Mouse (Mus musculus) liver, embryonic 16.5 days (tissue): ENCODE measurements at regions not wholly inside any gene's neighbourhood (a gene's known extent, or its start where the extent isn't known, plus 50 kb on each side); places are given as distances from the start of the nearest gene placed in this dataset.

Experiments
- ATAC-seq: fragments of 200-750 bp; cut with Nextera tagmentation; 2 replicates; pipeline ENCODE4 v1.8.0; 2017; ENCODE audit warnings: low read depth, mild to moderate bottlenecking, moderate number of reproducible peaks, moderate library complexity
- H3K27ac ChIP-seq: fragments of 300-500 bp; sonication (generic); 2 replicates; pipeline ENCODE4 v1.5.1; 2014; ENCODE audit warnings: mild to moderate bottlenecking, low read length
- H3K27me3 ChIP-seq: fragments of 300-500 bp; sonication (generic); 2 replicates; pipeline ENCODE4 v1.6.1; 2014; ENCODE audit warnings: low read depth, low read length, mixed read lengths; ENCODE audit not compliant: control insufficient read depth, insufficient read depth
- H3K36me3 ChIP-seq: fragments of 300-500 bp; sonication (generic); 2 replicates; pipeline ENCODE4 v1.6.1; 2014; ENCODE audit warnings: mild to moderate bottlenecking; ENCODE audit not compliant: control insufficient read depth, insufficient read depth
- H3K4me1 ChIP-seq: fragments of 300-500 bp; sonication (generic); 2 replicates; pipeline ENCODE4 v1.6.1; 2014; ENCODE audit warnings: low read depth, low read length, mixed read lengths; ENCODE audit not compliant: control insufficient read depth
- H3K4me2 ChIP-seq: fragments of 300-500 bp; sonication (generic); 2 replicates; pipeline ENCODE4 v1.6.1; 2014; ENCODE audit warnings: low read depth, low read length, mixed read lengths
- H3K4me3 ChIP-seq: fragments of 300-500 bp; sonication (generic); 2 replicates; pipeline ENCODE4 v1.5.1; 2014; ENCODE audit warnings: low read depth, mild to moderate bottlenecking, low read length
- H3K9ac ChIP-seq: fragments of 300-500 bp; sonication (generic); 2 replicates; pipeline ENCODE4 v1.6.1; 2014; ENCODE audit warnings: low read depth, low read length
- H3K9me3 ChIP-seq: fragments of 300-500 bp; sonication (generic); replicated peaks from 2 replicates; pipeline ENCODE4 v1.6.1; 2016; ENCODE audit warnings: low read length; ENCODE audit not compliant: control insufficient read depth
- WGBS: fragments of 180-500 bp; shearing (Covaris S2); extraction: QIAGEN DNeasy Blood & Tissue Kit; methylation state at CpG from one replicate; pipeline ENCODE4 v1.1.7; 2014; ENCODE audit not compliant: insufficient replicate concordance; 5-methylcytosine and 5-hydroxymethylcytosine counted together

DNA sequence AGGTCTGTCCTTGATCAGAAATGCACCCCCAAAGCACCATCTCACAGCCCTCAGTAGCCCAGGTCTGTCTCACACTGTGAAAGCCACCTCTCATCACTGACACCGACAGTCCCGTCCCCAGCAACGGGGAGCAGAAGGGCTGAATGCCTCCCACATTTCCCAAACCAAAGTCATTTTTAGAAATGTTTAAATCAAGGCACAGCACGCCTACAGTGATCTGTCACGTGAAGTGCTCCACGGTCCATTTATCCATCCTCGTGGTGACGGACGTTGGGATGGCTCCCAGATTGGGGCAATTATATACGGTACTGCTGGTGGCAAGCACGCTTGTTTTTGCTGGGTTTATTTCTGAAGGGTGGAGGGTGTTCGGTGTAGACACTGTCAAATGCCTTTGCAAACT is 168.7 kb downstream of the Tshz3 start:
- H3K9ac ChIP-seq: no peak overlapping the region
- no peaks in the 10 kb centered on the region for H3K36me3 ChIP-seq
- no peaks in the 10 kb centered on the region for H3K4me1 ChIP-seq
- WGBS: 64% methylated on average over 12 of the region's 12 CpGs
- H3K4me2 ChIP-seq: no peak overlapping the region
- no peaks in the 10 kb centered on the region for H3K9me3 ChIP-seq
- H3K27ac ChIP-seq: no peak overlapping the region
- ATAC-seq: no peak
- H3K4me3 ChIP-seq: no peak overlapping the region
- no peaks in the 10 kb centered on the region for H3K27me3 ChIP-seq

DNA sequence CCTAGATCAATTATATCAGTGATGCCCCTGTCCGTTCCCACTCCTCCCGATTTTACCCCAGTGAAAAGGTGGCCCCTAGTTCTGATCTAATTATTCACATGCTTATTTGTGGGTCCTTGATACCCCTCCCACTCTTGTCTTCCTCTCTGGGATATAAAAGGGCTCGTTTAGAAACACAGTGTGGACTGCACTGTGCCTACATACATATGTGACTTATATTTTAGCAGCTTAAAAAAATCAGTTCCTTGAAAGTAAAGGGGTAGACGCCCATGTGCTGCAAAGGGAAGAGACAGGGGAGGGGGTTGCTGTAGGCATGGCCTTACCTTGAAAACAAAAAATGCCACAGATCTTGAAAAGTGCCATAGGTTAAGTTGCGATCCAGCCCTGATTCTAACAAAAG is 176.1 kb downstream of the Tshz3 start:
- no peak for ATAC-seq
- no peak overlapping the region for H3K4me2 ChIP-seq
- no peak overlapping the region for H3K4me3 ChIP-seq
- no peak overlapping the region for H3K9ac ChIP-seq
- WGBS: 51% methylated on average over 5 of the region's 5 CpGs
- H3K27me3 ChIP-seq: no peaks in the 10 kb centered on the region
- no peaks in the 10 kb centered on the region for H3K4me1 ChIP-seq
- H3K27ac ChIP-seq: no peak overlapping the region
- no peaks in the 10 kb centered on the region for H3K36me3 ChIP-seq
- H3K9me3 ChIP-seq: no peaks in the 10 kb centered on the region

DNA sequence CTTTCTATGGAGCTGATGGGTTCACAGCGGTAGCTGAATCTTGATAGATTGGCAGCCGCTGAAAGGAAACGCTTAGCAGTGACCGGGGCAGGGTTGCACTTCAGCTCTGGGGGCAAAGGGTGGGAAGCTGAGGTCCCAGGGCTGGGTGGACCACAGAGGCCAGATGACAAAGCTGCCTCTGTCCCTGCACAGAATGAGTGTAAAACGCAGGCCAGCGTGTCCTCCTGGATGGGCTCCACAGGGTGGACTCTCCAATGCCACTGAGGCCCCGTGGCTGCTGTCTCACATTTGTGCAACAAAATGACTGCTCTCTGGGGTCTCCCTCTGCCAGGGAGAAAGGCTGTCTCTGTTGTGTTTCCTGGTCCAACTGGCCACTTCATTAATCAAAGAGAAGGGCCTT is 179.8 kb downstream of the Tshz3 start:
- H3K9me3 ChIP-seq: no peaks in the 10 kb centered on the region
- no peaks in the 10 kb centered on the region for H3K27me3 ChIP-seq
- H3K36me3 ChIP-seq: no peaks in the 10 kb centered on the region
- H3K4me3 ChIP-seq: no peak overlapping the region
- H3K4me1 ChIP-seq: no peaks in the 10 kb centered on the region
- WGBS: 42% methylated on average over 7 of the region's 7 CpGs
- no peak for ATAC-seq
- H3K4me2 ChIP-seq: no peak overlapping the region
- no peak overlapping the region for H3K9ac ChIP-seq
- no peak overlapping the region for H3K27ac ChIP-seq

DNA sequence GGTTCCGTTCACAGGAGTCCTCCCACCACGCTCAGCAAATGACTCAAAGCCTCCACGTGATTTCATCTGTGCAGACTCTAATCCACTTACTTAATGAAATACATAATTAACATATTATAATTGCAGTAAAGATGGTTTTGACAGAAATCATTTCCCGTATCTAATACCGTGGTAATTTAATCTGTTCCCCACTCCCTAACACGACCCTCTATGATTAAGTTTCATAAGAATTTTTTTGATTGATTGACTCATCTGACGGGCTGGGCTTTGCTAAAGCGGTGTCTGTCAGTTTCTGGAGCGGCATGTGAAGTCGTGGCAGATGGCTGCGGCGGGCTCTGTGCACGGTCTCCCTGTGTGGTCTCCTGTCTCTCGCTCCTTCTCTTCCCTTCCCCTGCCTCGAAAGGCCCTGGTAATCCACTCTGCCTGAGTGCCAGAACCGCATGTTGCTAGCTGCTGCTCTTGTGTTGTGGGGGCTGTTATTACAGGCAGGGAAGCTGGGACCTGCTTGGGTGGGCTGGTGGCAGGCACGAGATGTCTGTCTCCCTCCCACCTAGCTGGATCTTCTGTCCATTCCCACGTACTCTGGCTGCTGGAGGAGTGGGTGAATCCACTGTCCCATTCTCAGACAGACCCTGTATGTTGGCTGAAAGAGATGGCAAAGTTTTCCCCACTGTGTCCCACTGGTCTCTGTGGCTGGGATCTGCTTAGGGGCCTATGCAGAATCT is 195.0 kb downstream of the Tshz3 start:
- H3K36me3 ChIP-seq: no peaks in the 10 kb centered on the region
- H3K4me1 ChIP-seq: no peaks in the 10 kb centered on the region
- no peak for ATAC-seq
- H3K4me2 ChIP-seq: no peak overlapping the region
- H3K4me3 ChIP-seq: no peak overlapping the region
- H3K9me3 ChIP-seq: no peaks in the 10 kb centered on the region; the same call in 1 of the 2 replicates
- H3K9ac ChIP-seq: no peak overlapping the region
- H3K27ac ChIP-seq: no peak overlapping the region
- WGBS: 64% methylated on average over 18 of the region's 18 CpGs
- no peaks in the 10 kb centered on the region for H3K27me3 ChIP-seq

DNA sequence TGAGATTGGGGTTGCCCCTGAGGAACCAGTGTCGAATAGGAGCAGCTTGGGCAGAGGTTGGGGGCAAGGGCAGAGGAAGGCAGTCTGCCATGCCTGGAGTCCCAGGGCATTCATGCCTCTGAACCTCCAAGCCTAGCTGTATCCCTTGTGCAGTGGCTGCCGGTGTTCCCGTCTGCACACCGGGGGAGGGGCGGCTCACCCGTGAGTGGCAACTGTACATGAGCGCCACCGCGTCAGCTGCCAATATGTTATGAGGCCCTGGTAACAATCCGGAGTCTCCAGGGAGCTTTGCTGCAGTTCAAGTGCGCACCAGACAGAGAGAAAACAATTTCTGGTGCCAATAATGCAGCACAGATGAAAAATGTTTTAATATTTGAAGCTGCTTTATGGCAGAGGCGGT is 198.4 kb downstream of the Tshz3 start:
- H3K4me1 ChIP-seq: no peaks in the 10 kb centered on the region
- ATAC-seq: no peak
- H3K4me3 ChIP-seq: no peak overlapping the region
- H3K27me3 ChIP-seq: no peaks in the 10 kb centered on the region
- H3K27ac ChIP-seq: no peak overlapping the region
- WGBS: 74% methylated on average over 12 of the region's 12 CpGs
- no peaks in the 10 kb centered on the region for H3K9me3 ChIP-seq
- H3K36me3 ChIP-seq: no peaks in the 10 kb centered on the region
- no peak overlapping the region for H3K9ac ChIP-seq
- no peak overlapping the region for H3K4me2 ChIP-seq

DNA sequence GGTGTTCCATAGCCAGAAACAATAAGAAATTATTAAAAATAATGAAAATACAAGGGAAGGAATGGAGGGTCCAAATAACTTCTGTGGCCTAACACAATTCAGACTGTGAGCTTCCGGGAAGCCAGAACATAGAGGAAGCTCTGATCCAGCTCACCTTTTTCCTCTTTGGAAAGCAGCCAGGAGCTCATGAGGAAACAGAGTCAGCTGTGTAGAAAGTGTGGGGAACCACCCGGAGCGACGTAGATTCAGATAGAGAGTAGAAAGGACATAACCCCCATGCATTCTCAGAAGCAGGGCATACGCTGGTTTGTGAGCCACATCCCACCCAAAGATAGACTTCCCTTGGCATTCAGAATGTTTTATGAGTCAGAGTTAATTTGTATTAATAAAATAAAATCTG is 203.6 kb downstream of the Tshz3 start:
- Histone ChIP-seq H3K4me2 (no peak overlapping the region), H3K4me1 (no peaks in the 10 kb centered on the region), H3K36me3 (no peaks in the 10 kb centered on the region), H3K9me3 (no peaks in the 10 kb centered on the region), H3K4me3 (no peak overlapping the region), H3K27me3 (no peaks in the 10 kb centered on the region), H3K9ac (no peak overlapping the region), H3K27ac (no peak overlapping the region)
- 63% methylated on average over 5 of the region's 5 CpGs for WGBS
- no peak for ATAC-seq

DNA sequence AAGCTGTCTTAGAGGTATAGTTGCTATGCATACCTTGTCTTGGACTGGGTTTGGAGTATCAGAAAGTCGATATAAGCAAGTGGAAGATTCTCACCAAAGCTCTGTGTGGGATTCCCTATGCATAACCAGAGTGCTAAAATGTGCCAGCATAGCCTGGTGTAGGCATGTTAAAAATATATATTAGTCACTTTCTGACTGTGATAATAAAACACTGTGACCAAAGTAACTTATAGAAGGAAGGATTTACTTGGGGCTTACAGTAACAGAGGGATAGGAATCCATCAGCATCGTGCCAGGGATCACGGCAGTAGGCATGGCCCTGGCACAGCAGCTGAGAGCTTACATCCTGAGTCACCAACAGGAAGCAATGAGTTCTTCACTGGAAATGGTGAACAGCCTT is 215.4 kb downstream of the Tshz3 start:
- H3K9me3 ChIP-seq: no peaks in the 10 kb centered on the region
- no peak overlapping the region for H3K4me3 ChIP-seq
- H3K27ac ChIP-seq: no peak overlapping the region
- H3K36me3 ChIP-seq: no peaks in the 10 kb centered on the region
- no peaks in the 10 kb centered on the region for H3K4me1 ChIP-seq
- H3K9ac ChIP-seq: no peak overlapping the region
- no peak overlapping the region for H3K4me2 ChIP-seq
- ATAC-seq: no peak
- no peaks in the 10 kb centered on the region for H3K27me3 ChIP-seq
- WGBS: 45% methylated on average over 3 of the region's 3 CpGs

DNA sequence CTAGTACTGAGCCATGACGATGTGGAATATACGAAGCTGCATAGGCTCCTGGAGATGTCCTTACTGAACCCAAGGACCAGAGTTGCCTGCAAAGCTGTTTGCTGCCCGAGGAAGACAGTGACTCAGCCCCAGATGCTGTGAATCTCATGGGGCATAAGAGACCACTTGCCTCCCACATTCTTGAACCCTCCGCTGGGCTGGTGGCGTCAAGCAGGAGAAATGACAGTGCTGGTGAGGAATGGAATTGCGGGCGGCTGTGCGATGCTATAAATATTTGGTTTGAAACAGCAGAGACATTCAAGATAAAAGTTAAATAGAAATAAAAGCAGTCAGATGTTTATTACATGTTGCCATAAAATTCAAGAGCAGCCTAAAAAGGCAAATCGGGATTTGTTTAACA is 216.3 kb downstream of the Tshz3 start:
- Histone ChIP-seq H3K4me2 (no peak overlapping the region), H3K27ac (no peak overlapping the region), H3K27me3 (no peaks in the 10 kb centered on the region), H3K9me3 (no peaks in the 10 kb centered on the region), H3K4me3 (no peak overlapping the region), H3K9ac (no peak overlapping the region), H3K36me3 (no peaks in the 10 kb centered on the region), H3K4me1 (no peaks in the 10 kb centered on the region)
- WGBS: 64% methylated on average over 9 of the region's 9 CpGs
- ATAC-seq: no peak

DNA sequence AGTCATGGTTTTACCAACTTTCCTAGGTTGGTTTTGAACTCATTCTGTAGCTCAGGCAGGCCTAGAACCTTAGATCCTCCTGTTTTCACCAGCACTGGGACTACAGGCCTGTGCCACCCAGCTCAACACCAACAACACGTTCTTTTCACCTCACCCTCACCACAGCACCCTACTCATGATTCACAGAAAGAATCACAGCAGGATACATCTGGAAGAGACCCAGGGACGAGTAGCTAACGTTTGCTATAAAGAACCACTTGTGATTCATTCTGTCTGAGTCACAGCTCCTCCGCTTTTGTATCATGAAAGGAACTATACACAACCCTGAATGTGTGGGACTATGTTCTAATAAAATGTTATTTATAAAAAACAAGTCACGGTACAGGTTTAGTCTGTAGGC is 217.3 kb downstream of the Tshz3 start:
- WGBS: 56% methylated on average over 5 of the region's 5 CpGs
- no peaks in the 10 kb centered on the region for H3K9me3 ChIP-seq
- H3K4me3 ChIP-seq: no peak overlapping the region
- no peak for ATAC-seq
- no peak overlapping the region for H3K4me2 ChIP-seq
- no peaks in the 10 kb centered on the region for H3K36me3 ChIP-seq
- no peaks in the 10 kb centered on the region for H3K4me1 ChIP-seq
- no peak overlapping the region for H3K27ac ChIP-seq
- H3K27me3 ChIP-seq: no peaks in the 10 kb centered on the region
- H3K9ac ChIP-seq: no peak overlapping the region
